Mouse (Mus musculus): Measurements from ENCODE around the gene Daw1.

DNA sequence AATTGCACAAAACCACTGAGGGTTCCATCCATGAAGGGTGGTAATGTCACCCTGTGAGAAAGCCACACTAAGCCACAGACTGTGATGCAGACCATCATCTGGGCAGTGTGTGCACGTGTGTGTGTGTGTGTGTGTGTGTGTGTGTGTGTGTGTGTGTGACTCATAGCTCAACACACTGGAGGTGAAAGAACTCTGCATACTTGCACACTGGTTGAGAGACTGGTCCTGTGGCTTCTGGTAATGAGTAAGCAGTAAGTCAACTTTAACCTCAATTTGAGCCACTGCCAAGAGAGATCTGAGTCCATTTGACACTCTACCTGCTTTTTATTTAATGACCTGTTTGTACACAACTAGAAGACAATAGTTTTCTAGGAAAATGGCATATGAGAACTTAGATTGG lies 2.7 kb upstream of the Daw1 start:
- TF ChIP-seq CTCF (IDR thresholded peaks at IDR 0.05; ENCODE audit: extremely low read depth, insufficient read depth, insufficient read length, insufficient replicate concordance), result no peak
- no peak for TF ChIP-seq POLR2A (IDR thresholded peaks at IDR 0.05; ENCODE audit: low read depth, low read length)

Data from spleen, adult 2 months (tissue).